Mouse (Mus musculus) liver, embryonic 16.5 days (tissue): ENCODE measurements around the gene Cyp2b13. TPM values are rescaled to one million over a fixed set of nuclear protein-coding genes. Genes with fewer than 3 reads are reported as not detected.
"Not testable (repeated sequence)": the region's sequence is repeated elsewhere in the genome, so short reads cannot be mapped to it uniquely, and the experiment has no call there.

Source experiments
- ATAC-seq: fragments of 200-750 bp; cut with Nextera tagmentation; 2 replicates; pipeline ENCODE4 v1.8.0; 2017; ENCODE audit warnings: low read depth, mild to moderate bottlenecking, moderate number of reproducible peaks, moderate library complexity
- H3K27ac ChIP-seq: fragments of 300-500 bp; sonication (generic); 2 replicates; pipeline ENCODE4 v1.5.1; 2014; ENCODE audit warnings: mild to moderate bottlenecking, low read length
- H3K27me3 ChIP-seq: fragments of 300-500 bp; sonication (generic); 2 replicates; pipeline ENCODE4 v1.6.1; 2014; ENCODE audit warnings: low read depth, low read length, mixed read lengths; ENCODE audit not compliant: control insufficient read depth, insufficient read depth
- H3K36me3 ChIP-seq: fragments of 300-500 bp; sonication (generic); 2 replicates; pipeline ENCODE4 v1.6.1; 2014; ENCODE audit warnings: mild to moderate bottlenecking; ENCODE audit not compliant: control insufficient read depth, insufficient read depth
- H3K4me1 ChIP-seq: fragments of 300-500 bp; sonication (generic); 2 replicates; pipeline ENCODE4 v1.6.1; 2014; ENCODE audit warnings: low read depth, low read length, mixed read lengths; ENCODE audit not compliant: control insufficient read depth
- H3K4me2 ChIP-seq: fragments of 300-500 bp; sonication (generic); 2 replicates; pipeline ENCODE4 v1.6.1; 2014; ENCODE audit warnings: low read depth, low read length, mixed read lengths
- H3K4me3 ChIP-seq: fragments of 300-500 bp; sonication (generic); 2 replicates; pipeline ENCODE4 v1.5.1; 2014; ENCODE audit warnings: low read depth, mild to moderate bottlenecking, low read length
- H3K9ac ChIP-seq: fragments of 300-500 bp; sonication (generic); 2 replicates; pipeline ENCODE4 v1.6.1; 2014; ENCODE audit warnings: low read depth, low read length
- H3K9me3 ChIP-seq: fragments of 300-500 bp; sonication (generic); replicated peaks from 2 replicates; pipeline ENCODE4 v1.6.1; 2016; ENCODE audit warnings: low read length; ENCODE audit not compliant: control insufficient read depth
- WGBS: fragments of 180-500 bp; shearing (Covaris S2); extraction: QIAGEN DNeasy Blood & Tissue Kit; methylation state at CpG from one replicate; pipeline ENCODE4 v1.1.7; 2014; ENCODE audit not compliant: insufficient replicate concordance; 5-methylcytosine and 5-hydroxymethylcytosine counted together
- polyA plus RNA-seq: library from polyadenylated mRNA; unstranded; fragments of >200 nt; fragmentation: Nextera tagmentation; extraction: Ambion mirVana; gene quantifications from 2 replicates; pipeline ENCODE4 v1.2.1, GENCODE M21; 2015

The Cyp2b13 gene
- polyA plus RNA-seq, result 0.35 and 0.43 TPM in 2 replicates

DNA sequence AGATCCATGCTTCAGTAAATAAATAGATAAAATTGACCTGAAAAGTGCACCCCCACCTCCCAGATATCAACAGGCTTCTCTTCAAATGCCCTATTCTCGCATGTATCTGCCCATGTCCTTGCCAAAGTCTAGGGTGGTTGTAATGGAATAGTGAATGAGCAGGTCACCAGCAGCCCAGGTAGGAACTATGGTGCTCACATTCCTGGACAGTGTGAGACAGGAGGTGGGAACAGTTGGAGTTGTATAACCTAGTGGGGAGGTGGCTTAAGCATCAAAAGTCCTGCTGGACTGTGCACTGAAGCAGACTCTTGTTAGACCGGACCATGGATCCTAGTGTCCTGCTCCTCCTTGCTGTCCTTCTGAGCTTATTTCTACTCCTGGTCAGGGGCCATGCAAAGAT lies at the start of gene Cyp2b13:
Gene Cyp2b13 (plus strand): TSS at position 301 of the 400 bp plus-strand sequence.
- H3K9ac ChIP-seq, H3K4me3 ChIP-seq, ATAC-seq, H3K27ac ChIP-seq, H3K36me3 ChIP-seq, H3K4me2 ChIP-seq, H3K4me1 ChIP-seq, H3K27me3 ChIP-seq, H3K9me3 ChIP-seq: not testable (repeated sequence)
- WGBS, result 47% methylated on average over 1 of the region's 2 CpGs

- H3K4me1 ChIP-seq, H3K4me3 ChIP-seq, H3K9me3 ChIP-seq, H3K27me3 ChIP-seq, H3K9ac ChIP-seq, H3K36me3 ChIP-seq, H3K27ac ChIP-seq, H3K4me2 ChIP-seq: not testable (repeated sequence)
- ATAC-seq, result peak; percentile 88
- 78% methylated on average over 1 of the region's 3 CpGs for WGBS
Measured at GRCm38 (mm10) chr7:26019814-26020332, 41.4 kb upstream of the Cyp2b13 start.

- peak; percentile 87 for ATAC-seq
- WGBS, result 43% methylated on average over 3 of the region's 4 CpGs
- H3K27ac ChIP-seq, result peak overlapping the region; percentile 29; the same call in 1 of the 2 replicates
Measured at GRCm38 (mm10) chr7:26054885-26055630, 6.2 kb upstream of the Cyp2b13 start.

GRCm38 (mm10) chr7:26071677-26072076 lies 10.4 kb downstream of the Cyp2b13 start:
- not testable (repeated sequence) for H3K36me3 ChIP-seq, H3K27ac ChIP-seq, H3K4me3 ChIP-seq, H3K4me2 ChIP-seq, H3K27me3 ChIP-seq, H3K9me3 ChIP-seq, H3K4me1 ChIP-seq, H3K9ac ChIP-seq
- ATAC-seq, result peak; percentile 74
- WGBS, result 42% methylated on average over 29 of the region's 29 CpGs

More at GRCm38 (mm10) chr7:26054885-26055630, 6.2 kb upstream of the Cyp2b13 start:
- not testable (repeated sequence) for H3K9me3 ChIP-seq, H3K9ac ChIP-seq, H3K36me3 ChIP-seq, H3K4me1 ChIP-seq, H3K4me3 ChIP-seq, H3K27me3 ChIP-seq, H3K4me2 ChIP-seq

GRCm38 (mm10) chr7:26082595-26082994 lies 21.3 kb downstream of the Cyp2b13 start:
- H3K27ac ChIP-seq, result no peak overlapping the region

GRCm38 (mm10) chr7:26087391-26087790 lies 26.1 kb downstream of the Cyp2b13 start:
- no peaks in the 10 kb centered on the region for H3K9me3 ChIP-seq
- no peak overlapping the region for H3K4me3 ChIP-seq
- H3K4me1 ChIP-seq, result no peaks in the 10 kb centered on the region
- WGBS, result 69% methylated on average over 1 of the region's 1 CpGs
- no peak overlapping the region for H3K27ac ChIP-seq
- no peak for ATAC-seq
- H3K36me3 ChIP-seq, result no peaks in the 10 kb centered on the region
- H3K9ac ChIP-seq, result no peak overlapping the region
- no peaks in the 10 kb centered on the region for H3K27me3 ChIP-seq
- H3K4me2 ChIP-seq, result no peak overlapping the region

More at GRCm38 (mm10) chr7:26082595-26082994, 21.3 kb downstream of the Cyp2b13 start:
- H3K27me3 ChIP-seq, result no peaks in the 10 kb centered on the region
- no peaks in the 10 kb centered on the region for H3K36me3 ChIP-seq
- peak; percentile 81 for ATAC-seq
- H3K4me3 ChIP-seq, result no peak overlapping the region
- 31% methylated on average over 2 of the region's 2 CpGs for WGBS
- H3K4me1 ChIP-seq, result no peaks in the 10 kb centered on the region
- no peaks in the 10 kb centered on the region for H3K9me3 ChIP-seq
- no peak overlapping the region for H3K9ac ChIP-seq
- H3K4me2 ChIP-seq, result no peak overlapping the region

GRCm38 (mm10) chr7:26088578-26088977 lies 27.3 kb downstream of the Cyp2b13 start:
- ATAC-seq, H3K27ac ChIP-seq, H3K9me3 ChIP-seq, H3K4me1 ChIP-seq, H3K36me3 ChIP-seq, H3K4me2 ChIP-seq, H3K9ac ChIP-seq, H3K27me3 ChIP-seq, H3K4me3 ChIP-seq: not testable (repeated sequence)

GRCm38 (mm10) chr7:26139623-26140022 lies 78.3 kb downstream of the Cyp2b13 start:
- not testable (repeated sequence) for H3K4me3 ChIP-seq, H3K27ac ChIP-seq, H3K9ac ChIP-seq, H3K9me3 ChIP-seq, H3K4me1 ChIP-seq, H3K27me3 ChIP-seq, H3K4me2 ChIP-seq, H3K36me3 ChIP-seq
- ATAC-seq, result peak; percentile 82
- no CpG with 5 or more reads among the region's 2 CpGs for WGBS

GRCm38 (mm10) chr7:26143657-26144056 lies 82.4 kb downstream of the Cyp2b13 start:
- ATAC-seq, result peak; percentile 59
- 43% methylated on average over 1 of the region's 3 CpGs for WGBS
- not testable (repeated sequence) for H3K9me3 ChIP-seq

More at GRCm38 (mm10) chr7:26143657-26144056, 82.4 kb downstream of the Cyp2b13 start:
- not testable (repeated sequence) for H3K9ac ChIP-seq, H3K4me3 ChIP-seq, H3K4me2 ChIP-seq, H3K27ac ChIP-seq, H3K4me1 ChIP-seq, H3K27me3 ChIP-seq, H3K36me3 ChIP-seq
